Mouse (Mus musculus) kidney, embryonic 15.5 days (tissue): ENCODE results near the gene Rad51b. TPM values are rescaled to one million over a fixed set of nuclear protein-coding genes. Genes with fewer than 3 reads are reported as not detected.

Experiments used
- ATAC-seq: fragments of 200-750 bp; cut with Nextera tagmentation; replicated peaks from 2 replicates; pipeline ENCODE4 v1.8.0; 2017; ENCODE audit warnings: moderate TSS enrichment; ENCODE audit not compliant: low FRiP score
- H3K27ac ChIP-seq: fragments of 300-500 bp; sonication (generic); 2 replicates; pipeline ENCODE4 v1.5.1; 2015; ENCODE audit warnings: mild to moderate bottlenecking, inconsistent platforms
- H3K27me3 ChIP-seq: fragments of 300-500 bp; sonication (generic); 2 replicates; pipeline ENCODE4 v1.6.1; 2015; ENCODE audit warnings: inconsistent platforms
- H3K36me3 ChIP-seq: fragments of 300-500 bp; sonication (generic); 2 replicates; pipeline ENCODE4 v1.6.1; 2015; ENCODE audit warnings: inconsistent platforms
- H3K4me1 ChIP-seq: fragments of 300-500 bp; sonication (generic); 2 replicates; pipeline ENCODE4 v1.6.1; 2015; ENCODE audit warnings: inconsistent platforms
- H3K4me2 ChIP-seq: fragments of 300-500 bp; sonication (generic); 2 replicates; pipeline ENCODE4 v1.6.1; 2015; ENCODE audit warnings: moderate library complexity, mild to moderate bottlenecking, inconsistent platforms
- H3K4me3 ChIP-seq: fragments of 300-500 bp; sonication (generic); replicated peaks from 2 replicates; pipeline ENCODE4 v1.5.1; 2015; ENCODE audit warnings: mild to moderate bottlenecking, inconsistent platforms
- H3K9ac ChIP-seq: fragments of 300-500 bp; sonication (generic); 2 replicates; pipeline ENCODE4 v1.6.1; 2015; ENCODE audit warnings: mild to moderate bottlenecking, inconsistent platforms
- H3K9me3 ChIP-seq: fragments of 300-500 bp; sonication (generic); replicated peaks from 2 replicates; pipeline ENCODE4 v1.6.1; 2016; ENCODE audit warnings: inconsistent platforms
- WGBS: fragments of 180-500 bp; shearing (Covaris S2); methylation state at CpG from one replicate; pipeline ENCODE4 v1.1.7; 2015; ENCODE audit warnings: mixed read lengths; 5-methylcytosine and 5-hydroxymethylcytosine counted together
- polyA plus RNA-seq: library from polyadenylated mRNA; unstranded; fragments of >200 nt; fragmentation: Nextera tagmentation; extraction: Ambion mirVana; gene quantifications from 2 replicates; pipeline ENCODE4 v1.2.1, GENCODE M21; 2015

The Rad51b gene
- polyA plus RNA-seq, 1 experiment from 2014 or later: 8.2 TPM

DNA sequence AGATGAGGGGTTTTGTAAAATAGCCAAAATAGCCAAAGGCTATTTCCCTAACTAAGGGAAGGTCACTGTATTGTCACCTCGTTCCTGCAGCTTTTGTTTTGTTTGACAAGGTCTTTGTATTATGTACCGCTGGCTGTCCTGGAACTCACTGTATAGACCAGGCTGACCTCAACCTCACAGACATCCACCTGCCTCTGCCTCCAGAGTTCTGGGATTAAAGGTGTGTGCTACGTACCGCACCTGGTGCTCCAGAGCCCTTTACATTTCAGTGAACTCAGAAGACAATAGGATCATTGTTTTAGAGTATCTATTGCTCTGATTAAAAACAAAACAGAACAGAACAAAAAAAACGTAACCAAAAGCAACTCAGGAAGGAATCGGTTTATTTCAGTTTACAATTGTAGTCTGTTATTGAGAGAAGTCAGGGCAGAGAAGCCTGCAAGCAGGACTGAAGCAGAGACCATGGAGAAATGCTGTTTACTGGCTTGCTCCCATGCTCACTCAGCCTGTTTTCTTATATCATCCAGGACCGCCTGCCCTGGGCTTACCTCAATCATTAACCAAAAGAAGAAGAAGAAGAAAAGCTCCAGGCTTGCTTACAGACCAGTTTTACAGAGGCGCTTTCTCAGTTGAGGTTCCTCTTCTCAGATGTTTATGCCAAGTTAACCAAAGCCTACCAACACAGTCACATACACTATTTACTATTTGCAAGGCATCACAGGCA lies 251.7 kb downstream of the Rad51b start:
- Histone ChIP-seq H3K27me3 (no peaks in the 10 kb centered on the region), H3K27ac (peak overlapping the region; percentile 66), H3K9ac (no peak overlapping the region), H3K4me3 (no peak overlapping the region), H3K36me3 (no peaks in the 10 kb centered on the region), H3K9me3 (no peaks in the 10 kb centered on the region), H3K4me2 (no peak overlapping the region), H3K4me1 (peaks cover 18% of the 10 kb centered on the region; the same call in 1 of the 2 replicates)
- WGBS: 73% methylated on average over 8 of the region's 8 CpGs
- no peak for ATAC-seq

- Histone ChIP-seq H3K4me1 (peaks cover 18% of the 10 kb centered on the region; the same call in 1 of the 2 replicates), H3K9me3 (no peaks in the 10 kb centered on the region), H3K4me2 (no peak overlapping the region), H3K4me3 (no peak overlapping the region), H3K27ac (no peak overlapping the region), H3K36me3 (no peaks in the 10 kb centered on the region), H3K27me3 (no peaks in the 10 kb centered on the region), H3K9ac (no peak overlapping the region)
- WGBS: 94% methylated on average over 7 of the region's 7 CpGs
- no peak for ATAC-seq
Measured at GRCm38 (mm10) chr12:79550049-79550682, 253.1 kb downstream of the Rad51b start.

GRCm38 (mm10) chr12:79551274-79551673 lies 254.2 kb downstream of the Rad51b start:
- H3K9me3 ChIP-seq: no peaks in the 10 kb centered on the region
- H3K4me2 ChIP-seq: no peak overlapping the region
- no peaks in the 10 kb centered on the region for H3K36me3 ChIP-seq
- no peak overlapping the region for H3K9ac ChIP-seq
- H3K27me3 ChIP-seq: no peaks in the 10 kb centered on the region
- H3K4me3 ChIP-seq: no peak overlapping the region
- ATAC-seq: no peak
- WGBS: 79% methylated on average over 1 of the region's 1 CpGs
- H3K27ac ChIP-seq: peak overlapping the region; percentile 70; the same call in 1 of the 2 replicates
- peaks cover 18% of the 10 kb centered on the region; the same call in 1 of the 2 replicates for H3K4me1 ChIP-seq

- no peak overlapping the region for H3K4me3 ChIP-seq
- H3K27me3 ChIP-seq: no peaks in the 10 kb centered on the region
- H3K9me3 ChIP-seq: no peaks in the 10 kb centered on the region
- no peaks in the 10 kb centered on the region for H3K36me3 ChIP-seq
- no peak overlapping the region for H3K4me2 ChIP-seq
- H3K27ac ChIP-seq: no peak overlapping the region
- H3K9ac ChIP-seq: no peak overlapping the region
- H3K4me1 ChIP-seq: peaks cover 17% of the 10 kb centered on the region; the same call in 1 of the 2 replicates
- no peak for ATAC-seq
Measured at GRCm38 (mm10) chr12:79553056-79553455, 256.0 kb downstream of the Rad51b start.

- H3K27ac ChIP-seq: peak overlapping the region; percentile 66
Measured at GRCm38 (mm10) chr12:79557904-79558303, 260.8 kb downstream of the Rad51b start.

GRCm38 (mm10) chr12:79558711-79559110 lies 261.6 kb downstream of the Rad51b start:
- H3K4me2 ChIP-seq: no peak overlapping the region
- ATAC-seq: no peak
- no peaks in the 10 kb centered on the region for H3K36me3 ChIP-seq
- WGBS: 78% methylated on average over 3 of the region's 3 CpGs
- H3K27ac ChIP-seq: 0 out of 2 replicates have a peak overlapping the region, but pooled peaks have one; percentile 71
- H3K9me3 ChIP-seq: no peaks in the 10 kb centered on the region
- H3K9ac ChIP-seq: no peak overlapping the region
- H3K4me1 ChIP-seq: peaks cover 17% of the 10 kb centered on the region
- H3K27me3 ChIP-seq: no peaks in the 10 kb centered on the region
- H3K4me3 ChIP-seq: no peak overlapping the region

More at GRCm38 (mm10) chr12:79557904-79558303, 260.8 kb downstream of the Rad51b start:
- Histone ChIP-seq H3K36me3 (no peaks in the 10 kb centered on the region), H3K4me3 (no peak overlapping the region), H3K4me2 (no peak overlapping the region), H3K27me3 (no peaks in the 10 kb centered on the region), H3K9me3 (no peaks in the 10 kb centered on the region), H3K9ac (no peak overlapping the region), H3K4me1 (peaks cover 17% of the 10 kb centered on the region)
- ATAC-seq: peak; percentile 58; the same call in 1 of the 2 replicates
- WGBS: 51% methylated on average over 5 of the region's 5 CpGs

- no peaks in the 10 kb centered on the region for H3K9me3 ChIP-seq
Measured at GRCm38 (mm10) chr12:79559410-79560015, 262.4 kb downstream of the Rad51b start.

DNA sequence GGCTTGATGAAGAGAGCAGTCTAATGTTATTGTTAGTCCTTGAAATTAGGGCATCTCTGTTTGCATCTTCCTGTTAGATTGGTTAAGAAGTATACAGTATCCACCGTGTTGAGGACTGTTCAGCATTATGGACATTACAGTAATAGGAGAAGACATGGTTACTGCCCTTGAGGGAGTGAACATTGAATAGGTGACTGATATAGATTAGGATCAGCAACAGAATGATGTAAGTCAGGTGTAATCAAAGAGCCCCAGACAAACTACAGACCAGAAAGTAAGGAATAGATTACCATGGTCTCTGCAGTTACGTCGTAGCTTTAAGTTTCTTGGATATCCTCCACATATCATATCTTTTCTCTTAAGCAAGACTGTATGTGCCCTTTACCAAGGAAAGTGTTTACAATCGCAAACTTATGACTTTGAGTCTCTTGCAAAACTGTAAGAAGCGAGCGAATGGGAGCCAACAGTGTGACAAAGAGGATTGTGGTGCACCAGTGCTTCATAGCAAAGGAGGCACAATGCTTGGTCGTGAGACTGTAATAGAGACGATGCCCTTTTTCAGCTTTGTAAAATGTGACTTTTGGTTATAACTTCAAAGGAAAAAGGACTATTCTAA lies 263.1 kb downstream of the Rad51b start:
- H3K4me3 ChIP-seq: no peak overlapping the region
- H3K9me3 ChIP-seq: no peaks in the 10 kb centered on the region
- no peak overlapping the region for H3K4me2 ChIP-seq
- no peak for ATAC-seq
- no peak overlapping the region for H3K9ac ChIP-seq
- 80% methylated on average over 8 of the region's 8 CpGs for WGBS
- H3K4me1 ChIP-seq: peaks cover 17% of the 10 kb centered on the region
- H3K27ac ChIP-seq: peak overlapping the region; percentile 71
- no peaks in the 10 kb centered on the region for H3K36me3 ChIP-seq
- no peaks in the 10 kb centered on the region for H3K27me3 ChIP-seq

More at GRCm38 (mm10) chr12:79559410-79560015, 262.4 kb downstream of the Rad51b start:
- no peak for ATAC-seq
- Histone ChIP-seq H3K4me3 (no peak overlapping the region), H3K9ac (no peak overlapping the region), H3K27me3 (no peaks in the 10 kb centered on the region), H3K36me3 (no peaks in the 10 kb centered on the region), H3K4me1 (peaks cover 17% of the 10 kb centered on the region), H3K4me2 (no peak overlapping the region), H3K27ac (peak overlapping the region; percentile 71; the same call in 1 of the 2 replicates)
- WGBS: 74% methylated on average over 4 of the region's 4 CpGs

DNA sequence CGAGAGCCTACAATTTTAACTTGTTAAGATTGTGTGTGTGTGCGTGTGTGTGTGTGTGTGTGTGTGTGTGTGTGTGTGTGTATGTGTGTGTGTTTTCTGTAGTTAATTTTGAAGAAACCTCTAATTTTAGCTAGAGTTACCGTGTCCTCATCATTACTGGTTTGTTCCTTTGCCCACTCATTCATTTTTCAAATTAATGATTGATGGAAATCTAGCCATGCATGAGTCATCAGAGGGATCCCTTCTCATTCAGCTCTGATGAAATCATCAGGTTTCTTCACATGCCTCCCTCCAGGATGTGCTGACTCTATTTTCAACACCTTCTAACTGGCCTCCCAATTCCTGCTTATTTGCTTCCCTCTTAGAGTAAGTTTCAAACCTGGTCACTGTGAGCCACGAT lies 263.8 kb downstream of the Rad51b start:
- H3K9ac ChIP-seq: no peak overlapping the region
- H3K36me3 ChIP-seq: no peaks in the 10 kb centered on the region
- peak overlapping the region; percentile 49 for H3K27ac ChIP-seq
- no peak overlapping the region for H3K4me3 ChIP-seq
- ATAC-seq: peak; percentile 33; the same call in 1 of the 2 replicates
- no peaks in the 10 kb centered on the region for H3K27me3 ChIP-seq
- 71% methylated on average over 4 of the region's 4 CpGs for WGBS
- no peak overlapping the region for H3K4me2 ChIP-seq
- H3K4me1 ChIP-seq: peaks cover 17% of the 10 kb centered on the region
- H3K9me3 ChIP-seq: no peaks in the 10 kb centered on the region

- no peaks in the 10 kb centered on the region; the same call in 1 of the 2 replicates for H3K36me3 ChIP-seq
- H3K27ac ChIP-seq: peak overlapping the region; percentile 86
- H3K4me2 ChIP-seq: no peak overlapping the region
- peaks cover 17% of the 10 kb centered on the region for H3K4me1 ChIP-seq
- H3K27me3 ChIP-seq: no peaks in the 10 kb centered on the region
- 27% methylated on average over 6 of the region's 6 CpGs for WGBS
- H3K4me3 ChIP-seq: no peak overlapping the region
- no peak overlapping the region for H3K9ac ChIP-seq
- 0 out of 2 replicates have a peak, but pooled peaks cover 3% of the 10 kb centered on the region for H3K9me3 ChIP-seq
- ATAC-seq: peak; percentile 92
Measured at GRCm38 (mm10) chr12:79574159-79575040, 277.3 kb downstream of the Rad51b start.

GRCm38 (mm10) chr12:79575041-79575541 lies 278.0 kb downstream of the Rad51b start:
- no peak overlapping the region for H3K4me3 ChIP-seq
- ATAC-seq: peak; percentile 55
- 45% methylated on average over 7 of the region's 7 CpGs for WGBS
- H3K27me3 ChIP-seq: no peaks in the 10 kb centered on the region
- H3K36me3 ChIP-seq: no peaks in the 10 kb centered on the region; the same call in 1 of the 2 replicates
- H3K4me2 ChIP-seq: no peak overlapping the region
- peak overlapping the region; percentile 86 for H3K27ac ChIP-seq
- no peak overlapping the region for H3K9ac ChIP-seq
- peaks cover 18% of the 10 kb centered on the region for H3K4me1 ChIP-seq
- H3K9me3 ChIP-seq: 0 out of 2 replicates have a peak, but pooled peaks cover 3% of the 10 kb centered on the region
